Mouse (Mus musculus) ZHBTc4 (cell line): ENCODE measurements around the gene Rab8b.
"Not testable (repeated sequence)": the region's sequence is repeated elsewhere in the genome, so short reads cannot be mapped to it uniquely, and the experiment has no call there.

Experiments
- DNase-seq: peaks from one replicate; pipeline ENCODE4 v3.0.0-alpha.2; 2011; ENCODE audit warnings: low read depth, low spot score

The Rab8b gene

GRCm38 (mm10) chr9:66917216-66917891, 2.1 kb downstream of the Rab8b start:
- DNase-seq: no peak

GRCm38 (mm10) chr9:66915869-66916785, 3.4 kb downstream of the Rab8b start:
- no peak for DNase-seq

DNA sequence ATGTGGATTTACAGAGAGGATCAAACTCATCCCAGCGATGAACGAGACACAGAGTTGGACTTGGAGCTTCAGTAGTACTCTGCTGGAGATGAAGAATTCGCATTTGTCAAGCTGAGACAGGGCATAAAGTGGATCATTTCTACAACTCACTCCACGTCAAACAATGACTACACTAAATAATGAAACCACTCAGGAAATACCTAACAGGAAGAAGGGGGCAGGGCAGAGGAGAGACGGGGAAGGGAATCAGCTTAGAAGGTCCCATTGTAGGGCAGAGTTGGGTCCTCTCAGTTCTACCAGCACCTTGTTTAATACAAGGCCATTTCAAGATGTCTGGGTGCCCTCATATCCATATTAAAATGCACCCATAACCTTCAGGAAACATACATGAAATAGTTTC, 4.1 kb downstream of the Rab8b start:
- no peak for DNase-seq

GRCm38 (mm10) chr9:66914540-66914939, 4.9 kb downstream of the Rab8b start:
- DNase-seq: no peak

GRCm38 (mm10) chr9:66913254-66913934, 6.1 kb downstream of the Rab8b start:
- not testable (repeated sequence) for DNase-seq

- DNase-seq: no peak
These were observed 7.2 kb downstream of the Rab8b start for GRCm38 (mm10) chr9:66912304-66912703.

GRCm38 (mm10) chr9:66910677-66911076, 8.8 kb downstream of the Rab8b start:
- no peak for DNase-seq

DNA sequence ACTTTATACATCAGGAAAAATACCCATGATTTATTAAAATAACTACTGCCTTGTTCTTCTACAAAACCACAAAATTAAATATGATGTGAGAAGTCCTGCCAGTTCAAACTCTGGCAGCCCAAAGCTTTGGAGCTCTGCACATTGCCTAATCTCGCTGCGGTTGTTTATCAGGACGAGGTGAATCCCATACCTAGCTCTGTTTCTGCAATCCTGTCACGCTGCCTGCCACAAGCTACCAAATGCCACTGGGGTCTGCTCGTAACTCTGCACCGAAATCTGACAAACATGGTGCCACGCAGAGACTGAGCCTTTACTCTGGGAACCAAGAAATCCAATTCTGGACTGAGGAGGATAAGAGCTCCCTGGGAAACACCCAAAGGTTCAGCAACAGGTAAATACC, 9.6 kb downstream of the Rab8b start:
- DNase-seq: no peak

GRCm38 (mm10) chr9:66907746-66908397, 11.6 kb downstream of the Rab8b start:
- no peak for DNase-seq

DNA sequence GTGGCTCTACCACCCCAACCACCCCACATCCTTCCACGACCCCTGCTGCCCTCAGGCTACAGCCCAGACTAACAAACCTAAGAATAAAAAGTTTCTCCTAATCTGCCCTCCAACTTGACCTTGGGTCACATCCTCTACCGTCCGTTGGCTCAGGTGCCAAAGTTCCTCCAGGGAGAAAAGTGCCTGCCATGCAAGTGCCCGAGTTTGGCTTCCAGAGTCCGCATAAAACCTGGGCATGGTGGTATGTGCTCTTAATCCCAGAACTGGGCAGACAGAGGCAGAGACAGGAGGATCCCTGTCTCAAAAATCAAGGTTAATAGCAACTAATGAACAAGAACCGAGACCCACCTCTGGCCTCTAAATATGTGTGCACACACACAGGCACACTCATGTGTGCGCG, 12.4 kb downstream of the Rab8b start:
- no peak for DNase-seq

DNA sequence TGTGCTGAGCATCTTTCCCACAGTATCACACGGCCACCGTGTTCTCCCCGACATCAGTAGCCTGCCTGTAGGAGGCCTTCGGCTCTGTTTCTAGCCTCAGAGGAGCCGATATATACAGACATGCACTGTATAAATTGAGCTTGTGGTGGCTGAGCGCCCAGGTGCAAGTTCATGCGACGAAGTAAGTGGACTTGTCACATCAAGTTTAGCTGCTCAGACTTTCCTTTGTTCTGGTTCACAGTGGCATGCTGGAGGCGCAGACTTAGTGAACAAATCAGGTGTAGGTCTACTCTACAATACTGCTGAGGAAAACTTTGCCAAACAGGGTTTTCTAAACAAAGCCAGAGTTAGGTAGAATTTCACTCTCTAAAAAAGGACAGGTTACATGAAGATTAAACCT, 13.5 kb downstream of the Rab8b start:
- DNase-seq: no peak

GRCm38 (mm10) chr9:66899526-66899925, 20.0 kb downstream of the Rab8b start:
- DNase-seq: no peak

DNA sequence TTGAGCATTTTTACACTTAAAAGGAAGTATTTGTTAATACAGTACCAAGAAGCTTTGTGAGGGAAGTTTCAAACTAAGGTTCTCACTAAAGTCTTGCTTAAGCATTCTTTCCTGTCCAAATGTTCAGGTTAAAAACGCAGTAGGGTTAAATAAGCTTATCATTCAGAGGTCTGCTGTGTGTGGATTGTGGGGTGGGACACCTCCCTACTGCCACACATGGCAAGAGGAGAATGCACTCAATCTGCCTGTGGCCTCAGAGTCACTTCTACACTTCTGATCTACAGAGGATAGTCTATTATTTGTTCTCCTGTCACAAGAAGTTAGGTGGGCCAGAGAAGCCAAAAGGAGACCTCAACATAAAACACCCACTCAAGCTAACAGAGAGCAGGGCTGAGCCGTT, 20.4 kb downstream of the Rab8b start:
- DNase-seq: no peak

DNA sequence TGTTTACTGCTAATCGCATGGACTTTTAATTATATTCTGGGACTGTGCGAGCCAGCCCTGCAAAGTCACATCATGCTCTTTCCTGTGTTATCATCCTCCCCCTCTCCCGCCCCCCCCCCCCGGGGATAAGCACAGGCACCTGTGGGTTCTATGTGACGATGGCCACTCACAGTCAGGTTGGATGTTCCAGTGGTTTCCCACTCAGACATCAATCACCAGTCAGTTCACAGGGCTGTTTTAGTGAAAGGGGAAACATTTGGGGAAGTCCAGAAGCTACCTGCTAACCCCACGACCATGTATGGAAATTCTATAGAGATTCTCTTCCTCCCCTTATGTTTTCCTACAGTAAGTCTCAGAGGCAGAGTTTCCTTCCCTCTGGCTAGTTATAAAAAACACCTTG, 21.6 kb downstream of the Rab8b start:
- DNase-seq: no peak

GRCm38 (mm10) chr9:66896951-66897350, 22.5 kb downstream of the Rab8b start:
- DNase-seq: no peak

DNA sequence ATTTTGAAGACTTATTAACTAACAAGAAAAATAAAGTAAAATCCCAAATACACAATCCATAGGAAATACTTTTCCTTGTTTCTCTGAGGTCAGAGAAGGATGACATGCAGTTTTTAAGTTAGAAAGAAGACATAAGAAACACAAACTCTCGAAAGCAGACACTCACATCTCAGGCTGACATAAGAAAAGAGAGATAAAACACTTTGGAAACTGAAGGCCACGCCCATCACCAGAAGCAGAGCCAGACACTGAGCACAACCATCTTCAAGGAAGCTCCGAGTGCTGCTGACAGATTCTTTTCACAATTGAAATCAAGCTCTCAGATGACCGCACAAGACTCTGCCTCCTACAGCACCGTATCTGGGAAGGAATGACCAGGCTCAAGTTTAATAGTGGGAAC, 23.5 kb downstream of the Rab8b start:
- no peak for DNase-seq

GRCm38 (mm10) chr9:66895035-66895779, 24.3 kb downstream of the Rab8b start:
- no peak for DNase-seq

- DNase-seq: no peak
These were observed 25.1 kb downstream of the Rab8b start for GRCm38 (mm10) chr9:66894421-66894820.

DNA sequence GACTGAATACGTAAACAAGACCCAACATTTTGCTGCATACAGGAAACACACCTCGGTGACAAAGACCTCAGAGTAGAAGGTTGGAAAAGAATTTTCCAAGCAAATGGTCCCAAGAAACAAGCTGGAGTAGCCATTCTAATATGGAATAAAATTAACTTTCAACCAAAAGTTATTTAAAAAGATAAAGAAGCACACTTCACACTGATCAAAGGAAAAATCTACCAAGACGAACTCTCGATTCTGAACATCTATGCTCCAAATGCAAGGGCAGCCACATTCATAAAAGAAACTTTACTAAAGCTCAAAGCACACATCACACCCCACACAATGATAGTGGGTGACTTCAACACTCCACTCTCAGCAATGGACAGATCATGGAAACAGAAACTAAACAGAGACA, 27.0 kb downstream of the Rab8b start:
- not testable (repeated sequence) for DNase-seq

- DNase-seq: no peak
These were observed 31.4 kb downstream of the Rab8b start for GRCm38 (mm10) chr9:66887960-66888610.
